Mouse (Mus musculus) myocyte (in vitro differentiated cells): ENCODE results near the gene Ccser1.

ENCODE experiments used
- POLR2A ChIP-seq: IDR thresholded peaks from one replicate; pipeline ENCODE4 v1.6.1; 2011; ENCODE audit warnings: low read depth, mild to moderate bottlenecking, control low read depth, moderate library complexity; ENCODE audit not compliant: insufficient read length
- REST ChIP-seq: IDR thresholded peaks from one replicate; pipeline ENCODE4 v1.6.1; 2011; ENCODE audit warnings: mild to moderate bottlenecking, control low read depth, moderate library complexity; ENCODE audit not compliant: insufficient read depth, insufficient read length

GRCm38 (mm10) chr6:61912896-61913295 lies 732.8 kb downstream of the Ccser1 start:
- TF ChIP-seq POLR2A (no peak), REST (no peak)
